Mouse (Mus musculus) cerebellum, adult 2 months (tissue): ENCODE results near the gene Prmt8. TPM values are rescaled to one million over a fixed set of nuclear protein-coding genes. Genes with fewer than 3 reads are reported as not detected.

Experiments
- DNase-seq, 2 experiments: peaks; one replicate each; pipeline ENCODE4 v3.0.0; 2021
- H3K27ac ChIP-seq: fragments of 200-500 bp; 2 replicates; pipeline ENCODE4 v1.5.1; 2012; ENCODE audit warnings: low read length, control low read depth, inconsistent platforms; ENCODE audit not compliant: insufficient read depth
- H3K27me3 ChIP-seq: fragments of 200-500 bp; 2 replicates; pipeline ENCODE4 v1.6.1; 2012; ENCODE audit warnings: inconsistent platforms, mild to moderate bottlenecking, low read length, moderate library complexity; ENCODE audit not compliant: control insufficient read depth, insufficient read depth
- H3K4me1 ChIP-seq: fragments of 200-500 bp; 2 replicates; pipeline ENCODE4 v1.6.1; 2011; ENCODE audit warnings: low read length; ENCODE audit not compliant: control insufficient read depth, insufficient read depth
- H3K4me3 ChIP-seq: fragments of 200-500 bp; replicated peaks from 2 replicates; pipeline ENCODE3; 2011; ENCODE audit warnings: mild to moderate bottlenecking, low read depth, low read length, control low read depth; ENCODE audit not compliant: insufficient read depth
- CTCF ChIP-seq: fragments of 200-500 bp; IDR thresholded peaks from 2 replicates; pipeline ENCODE4 v1.5.1; 2011; ENCODE audit warnings: low read depth, mild to moderate bottlenecking, control low read depth, low read length, moderate library complexity, borderline replicate concordance; ENCODE audit not compliant: insufficient read depth
- POLR2A ChIP-seq: fragments of 200-500 bp; IDR thresholded peaks from 2 replicates; pipeline ENCODE4 v1.6.1; 2011; ENCODE audit warnings: low read length, control low read depth, borderline replicate concordance; ENCODE audit not compliant: insufficient read depth
- WGBS: fragments of 180-500 bp; shearing (Covaris S2); methylation state at CpG from one replicate; pipeline ENCODE4 v1.1.7; 2018; 5-methylcytosine and 5-hydroxymethylcytosine counted together
- polyA plus RNA-seq: library from polyadenylated mRNA; depleted of rRNA; stranded (reverse); fragments of >200 nt; gene quantifications from 2 replicates; pipeline ENCODE4 v1.2.3, GENCODE M21; 2012

Prmt8 gene
- polyA plus RNA-seq, 1 experiment, result 49.0 TPM

GRCm38 (mm10) chr6:127693681-127694080, 75.6 kb downstream of the Prmt8 start:
- Histone ChIP-seq H3K4me1 (no peaks in the 10 kb centered on the region), H3K4me3 (no peak overlapping the region), H3K27me3 (no peaks in the 10 kb centered on the region), H3K27ac (no peak overlapping the region)
- TF ChIP-seq POLR2A (no peak), CTCF (no peak)
- no peak for DNase-seq
- WGBS, result 79% methylated on average over 7 of the region's 7 CpGs

DNA sequence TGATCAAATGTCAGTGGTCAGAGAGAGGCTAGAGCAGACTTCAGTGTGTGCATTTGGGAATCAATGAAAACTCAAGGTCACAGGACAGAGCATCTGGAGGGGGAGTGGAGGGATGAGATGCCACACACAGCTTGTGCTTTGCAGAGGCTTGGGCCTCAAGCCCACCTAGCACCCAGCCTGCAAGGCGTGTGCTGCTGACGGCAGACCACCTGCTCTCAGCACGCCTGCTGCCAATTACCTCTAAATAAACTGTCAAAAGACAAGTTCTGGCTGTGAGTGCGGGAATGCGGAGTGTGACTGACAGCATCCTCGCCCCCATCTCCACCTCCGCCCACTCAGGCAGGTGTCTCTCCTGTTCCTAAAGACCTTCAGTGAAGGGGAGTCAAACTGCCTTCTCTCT, 77.0 kb downstream of the Prmt8 start:
- no peak for TF ChIP-seq POLR2A
- no peak for TF ChIP-seq CTCF
- no peak for DNase-seq
- Histone ChIP-seq H3K4me1 (no peaks in the 10 kb centered on the region), H3K27ac (no peak overlapping the region), H3K27me3 (no peaks in the 10 kb centered on the region), H3K4me3 (no peak overlapping the region)
- WGBS, result 68% methylated on average over 7 of the region's 7 CpGs

GRCm38 (mm10) chr6:127687181-127687860, 82.0 kb downstream of the Prmt8 start:
- no peak for DNase-seq
- WGBS, result 95% methylated on average over 6 of the region's 6 CpGs

DNA sequence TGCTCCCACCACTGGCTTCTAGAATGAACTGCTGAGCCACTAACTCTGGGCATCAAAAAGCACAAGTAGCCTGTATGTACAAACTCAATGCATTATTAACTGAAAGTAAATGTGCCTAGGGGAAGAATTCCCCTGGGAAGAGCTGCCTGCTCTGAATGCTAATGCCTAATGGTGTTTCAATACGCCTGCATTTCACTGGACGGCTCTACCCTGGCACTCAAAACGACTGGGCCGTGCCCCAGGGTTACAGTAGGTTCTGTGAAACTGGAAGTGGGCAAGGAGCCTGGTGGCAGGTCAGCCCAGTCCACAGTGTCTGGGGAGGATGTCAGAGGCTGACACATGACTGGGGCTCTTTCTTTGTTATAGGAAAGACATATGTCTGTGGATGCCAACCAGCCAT, 84.3 kb downstream of the Prmt8 start:
- no peak for TF ChIP-seq CTCF
- TF ChIP-seq POLR2A, result no peak
- no peaks in the 10 kb centered on the region for H3K4me1 ChIP-seq
- H3K27me3 ChIP-seq, result no peaks in the 10 kb centered on the region
- DNase-seq, result no peak
- 28% methylated on average over 4 of the region's 4 CpGs for WGBS
- no peak overlapping the region for H3K27ac ChIP-seq
- no peak overlapping the region for H3K4me3 ChIP-seq

More at GRCm38 (mm10) chr6:127687181-127687860, 82.0 kb downstream of the Prmt8 start:
- no peaks in the 10 kb centered on the region for H3K4me1 ChIP-seq
- TF ChIP-seq CTCF (no peak), POLR2A (no peak)
- no peaks in the 10 kb centered on the region for H3K27me3 ChIP-seq
- no peak overlapping the region for H3K4me3 ChIP-seq
- H3K27ac ChIP-seq, result no peak overlapping the region

DNA sequence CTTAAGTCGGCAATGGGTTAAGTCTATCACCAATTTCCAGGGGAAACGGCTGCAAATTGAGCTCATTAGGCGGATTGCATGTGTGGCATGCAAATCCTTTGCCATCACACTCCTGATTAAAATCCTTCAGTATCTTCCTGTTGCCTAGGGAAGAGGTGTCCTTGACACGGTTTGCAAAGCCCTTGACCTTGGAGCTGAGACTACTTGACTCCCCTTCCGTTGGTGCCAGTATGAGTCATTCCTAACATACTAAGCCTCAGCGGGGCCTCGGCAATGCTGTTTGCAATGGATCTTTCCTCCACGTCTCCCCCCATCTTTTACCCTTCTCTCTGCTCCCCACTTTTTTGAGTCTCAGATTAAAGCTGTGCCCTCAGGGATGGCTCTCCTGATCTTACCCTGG, 85.7 kb downstream of the Prmt8 start:
- 71% methylated on average over 8 of the region's 8 CpGs for WGBS
- Histone ChIP-seq H3K4me3 (no peak overlapping the region), H3K4me1 (no peaks in the 10 kb centered on the region), H3K27me3 (no peaks in the 10 kb centered on the region), H3K27ac (no peak overlapping the region)
- no peak for DNase-seq
- TF ChIP-seq CTCF (no peak), POLR2A (no peak)

DNA sequence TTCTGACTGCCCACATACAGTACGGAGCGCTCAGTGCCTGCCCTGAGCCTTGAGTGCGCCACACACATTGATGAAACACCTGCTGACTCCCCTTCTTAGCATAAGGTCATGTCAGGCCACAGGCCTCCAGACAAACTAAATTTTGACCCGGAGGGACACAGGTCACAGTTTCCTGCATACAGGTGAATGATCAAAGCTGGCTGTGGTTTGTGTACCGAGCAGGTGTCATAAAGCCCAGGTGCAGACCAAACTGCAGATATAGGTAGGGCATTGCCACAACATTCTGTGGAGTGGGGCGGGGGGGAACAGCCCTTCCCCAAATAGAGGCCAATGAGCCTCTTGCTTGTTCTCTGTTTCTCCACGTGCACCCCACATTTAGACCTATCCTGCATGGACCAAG, 88.5 kb downstream of the Prmt8 start:
- TF ChIP-seq POLR2A (no peak), CTCF (no peak)
- Histone ChIP-seq H3K27ac (no peak overlapping the region), H3K4me3 (no peak overlapping the region), H3K4me1 (no peaks in the 10 kb centered on the region), H3K27me3 (no peaks in the 10 kb centered on the region)
- WGBS, result 95% methylated on average over 7 of the region's 7 CpGs
- no peak for DNase-seq

- TF ChIP-seq CTCF (no peak), POLR2A (no peak)
- no peak for DNase-seq
- no peak overlapping the region for H3K4me3 ChIP-seq
- H3K27me3 ChIP-seq, result no peaks in the 10 kb centered on the region
- H3K27ac ChIP-seq, result no peak overlapping the region
- 77% methylated on average over 3 of the region's 3 CpGs for WGBS
- H3K4me1 ChIP-seq, result no peaks in the 10 kb centered on the region
These were observed 90.3 kb downstream of the Prmt8 start for GRCm38 (mm10) chr6:127678998-127679397.

DNA sequence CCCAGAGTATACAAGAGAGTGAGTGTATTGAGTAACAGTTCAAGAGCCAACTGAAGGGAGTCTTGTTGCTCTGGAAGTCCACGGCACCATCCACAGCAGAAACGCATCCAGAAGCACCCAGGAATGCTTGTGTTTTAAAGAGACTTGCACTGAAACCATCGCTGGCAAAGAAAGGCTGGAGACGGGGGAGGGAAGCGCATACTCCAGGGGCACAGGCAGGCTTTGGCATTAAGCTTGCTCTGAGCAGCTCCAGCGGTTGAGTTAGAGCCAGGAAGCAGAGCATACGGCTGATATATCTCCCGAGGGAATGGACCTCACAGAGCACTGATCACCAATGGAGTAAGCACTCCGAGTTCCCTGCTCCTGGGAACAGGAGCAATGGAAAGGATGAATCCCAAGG, 91.0 kb downstream of the Prmt8 start:
- no peak for DNase-seq
- no peaks in the 10 kb centered on the region for H3K27me3 ChIP-seq
- H3K4me3 ChIP-seq, result no peak overlapping the region
- TF ChIP-seq CTCF, result no peak
- no peak for TF ChIP-seq POLR2A
- WGBS, result 21% methylated on average over 9 of the region's 9 CpGs
- H3K4me1 ChIP-seq, result no peaks in the 10 kb centered on the region
- H3K27ac ChIP-seq, result no peak overlapping the region

GRCm38 (mm10) chr6:127676866-127677265, 92.4 kb downstream of the Prmt8 start:
- no peak for DNase-seq
- no peak overlapping the region for H3K4me3 ChIP-seq
- WGBS, result 32% methylated on average over 11 of the region's 11 CpGs
- H3K27ac ChIP-seq, result no peak overlapping the region
- no peak for TF ChIP-seq CTCF
- no peak for TF ChIP-seq POLR2A
- H3K27me3 ChIP-seq, result no peaks in the 10 kb centered on the region
- no peaks in the 10 kb centered on the region for H3K4me1 ChIP-seq
